8 mouse cellular contexts compared by ENCODE assay signal in the genomic region with DNA sequence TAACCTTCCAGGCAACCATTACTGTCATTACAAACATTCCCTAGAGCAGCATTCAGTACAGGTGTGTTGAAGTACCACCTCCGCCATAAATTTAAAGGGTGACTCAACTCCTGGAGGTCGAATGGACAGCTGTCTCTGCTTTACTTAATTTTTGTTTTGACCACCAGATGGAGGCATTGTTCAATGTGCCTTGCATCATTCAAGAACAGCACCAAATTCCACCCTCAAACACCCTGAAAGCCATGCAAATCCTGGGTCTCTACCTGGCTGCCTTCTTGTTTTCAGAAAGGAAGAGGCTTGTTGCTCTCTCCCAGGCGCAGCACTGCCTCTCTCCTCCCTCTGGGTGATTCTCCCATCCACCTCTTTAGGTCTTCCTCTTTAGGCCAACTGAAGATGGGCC.
DNase-seq lines count a peak whose midpoint lies in the region; ATAC-seq lines count a peak whose summit lies in the region.

No protein-coding gene starts in this region.

- no peaks in the 10 kb centered on the region for H3K36me3 ChIP-seq in hindbrain, embryonic 16.5 days (ENCODE audit: control insufficient read depth, insufficient read depth, low read length)
- H3K36me3 ChIP-seq in hindbrain, embryonic 13.5 days, result no peaks in the 10 kb centered on the region
- H3K36me3 ChIP-seq in forebrain, embryonic 14.5 days (ENCODE audit: control insufficient read depth, insufficient read depth, low read length), result no peaks in the 10 kb centered on the region
- H3K36me3 ChIP-seq in kidney, embryonic 16.5 days (ENCODE audit: insufficient read depth, low read length), result no peaks in the 10 kb centered on the region

- ATAC-seq in hindbrain, embryonic 16.5 days, result 0 out of 2 replicates have a peak, but pooled peaks have one; percentile 48
- no peak for ATAC-seq in hindbrain, embryonic 13.5 days (ENCODE audit: low FRiP score)
- ATAC-seq in forebrain, embryonic 14.5 days, result peak; percentile 52; the same call in 1 of the 2 replicates
- no peak for ATAC-seq in kidney, embryonic 16.5 days (ENCODE audit: low FRiP score, low TSS enrichment)
- peak; percentile 70 for ATAC-seq in megakaryocyte-erythroid progenitor cell, adult 5-6 weeks (replicated peaks; ENCODE audit: low FRiP score, low TSS enrichment, poor library complexity, severe bottlenecking)
- no peak for ATAC-seq in activated CD4-positive, CD25-positive, alpha-beta regulatory T cell, adult 4 months

- no peak overlapping the region for H3K4me2 ChIP-seq in hindbrain, embryonic 16.5 days (ENCODE audit: low read length)
- no peak overlapping the region for H3K4me2 ChIP-seq in hindbrain, embryonic 13.5 days
- H3K4me2 ChIP-seq in forebrain, embryonic 14.5 days (ENCODE audit: low read length), result no peak overlapping the region
- H3K4me2 ChIP-seq in kidney, embryonic 16.5 days (replicated peaks; ENCODE audit: low read depth, low read length), result no peak overlapping the region; the same call in 1 of the 2 replicates

- no peaks in the 10 kb centered on the region; the same call in 1 of the 2 replicates for H3K9me3 ChIP-seq in hindbrain, embryonic 16.5 days (ENCODE audit: control insufficient read depth, low read length)
- H3K9me3 ChIP-seq in hindbrain, embryonic 13.5 days, result no peaks in the 10 kb centered on the region
- H3K9me3 ChIP-seq in forebrain, embryonic 14.5 days (replicated peaks; ENCODE audit: control insufficient read depth, low read length), result 0 out of 2 replicates have a peak, but pooled peaks cover 2% of the 10 kb centered on the region
- no peaks in the 10 kb centered on the region; the same call in 1 of the 2 replicates for H3K9me3 ChIP-seq in kidney, embryonic 16.5 days (ENCODE audit: low read length)

- no peak overlapping the region for H3K4me3 ChIP-seq in hindbrain, embryonic 16.5 days (ENCODE audit: low read length)
- no peak overlapping the region for H3K4me3 ChIP-seq in hindbrain, embryonic 13.5 days
- H3K4me3 ChIP-seq in forebrain, embryonic 14.5 days (ENCODE audit: low read depth, low read length), result no peak overlapping the region
- H3K4me3 ChIP-seq in kidney, embryonic 16.5 days (ENCODE audit: low read length), result no peak overlapping the region

- no peak overlapping the region for H3K9ac ChIP-seq in hindbrain, embryonic 16.5 days (ENCODE audit: low read depth, low read length)
- no peak overlapping the region for H3K9ac ChIP-seq in hindbrain, embryonic 13.5 days
- H3K9ac ChIP-seq in forebrain, embryonic 14.5 days (ENCODE audit: low read length), result no peak overlapping the region
- 0 out of 2 replicates have a peak overlapping the region, but pooled peaks have one; percentile 39 for H3K9ac ChIP-seq in kidney, embryonic 16.5 days (replicated peaks; ENCODE audit: low read length)

- 32% methylated on average over 3 of the region's 3 CpGs for WGBS in hindbrain, embryonic 16.5 days
- 39% methylated on average over 3 of the region's 3 CpGs for WGBS in hindbrain, embryonic 13.5 days
- 37% methylated on average over 3 of the region's 3 CpGs for WGBS in forebrain, embryonic 14.5 days
- 16% methylated on average over 3 of the region's 3 CpGs for WGBS in kidney, embryonic 16.5 days

- DNase-seq in CD4-positive, CD25-positive, alpha-beta regulatory T cell, adult 2 months (ENCODE audit: low read depth, low spot score), result peak; percentile 79
- DNase-seq in adrenal gland, postnatal 14 days, result peak; percentile 44
- DNase-seq in forebrain, embryonic 14.5 days (ENCODE audit: low spot score), result peak; percentile 83

- no peaks in the 10 kb centered on the region for H3K4me1 ChIP-seq in hindbrain, embryonic 16.5 days (ENCODE audit: control insufficient read depth, insufficient read depth, low read depth, low read length)
- no peaks in the 10 kb centered on the region for H3K4me1 ChIP-seq in hindbrain, embryonic 13.5 days (replicated peaks)
- no peaks in the 10 kb centered on the region for H3K4me1 ChIP-seq in forebrain, embryonic 14.5 days (ENCODE audit: control insufficient read depth, insufficient read depth, low read length)
- H3K4me1 ChIP-seq in kidney, embryonic 16.5 days (ENCODE audit: insufficient read depth, low read length), result peaks cover 4% of the 10 kb centered on the region; the same call in 1 of the 2 replicates

- no peaks in the 10 kb centered on the region for H3K27me3 ChIP-seq in hindbrain, embryonic 16.5 days (replicated peaks; ENCODE audit: control insufficient read depth, insufficient read depth, low read length)
- H3K27me3 ChIP-seq in hindbrain, embryonic 13.5 days, result peaks cover 12% of the 10 kb centered on the region
- H3K27me3 ChIP-seq in forebrain, embryonic 14.5 days (replicated peaks; ENCODE audit: control insufficient read depth, insufficient read depth, low read length), result no peaks in the 10 kb centered on the region
- H3K27me3 ChIP-seq in kidney, embryonic 16.5 days (ENCODE audit: insufficient read depth, low read length), result no peaks in the 10 kb centered on the region

- H3K27ac ChIP-seq in hindbrain, embryonic 16.5 days (ENCODE audit: low read depth, low read length), result no peak overlapping the region
- no peak overlapping the region for H3K27ac ChIP-seq in hindbrain, embryonic 13.5 days
- H3K27ac ChIP-seq in forebrain, embryonic 14.5 days (ENCODE audit: low read depth, low read length), result no peak overlapping the region
- H3K27ac ChIP-seq in kidney, embryonic 16.5 days (ENCODE audit: low read length), result no peak overlapping the region

Comparison
In these comparisons a context has a peak if more than half of its experiments do, and no peak if none do; other contexts are left out.
1. ATAC-seq: peak in hindbrain, embryonic 16.5 days (single experiment), forebrain, embryonic 14.5 days (single experiment) and megakaryocyte-erythroid progenitor cell, adult 5-6 weeks (single experiment); none in hindbrain, embryonic 13.5 days (single experiment), kidney, embryonic 16.5 days (single experiment) and activated CD4-positive, CD25-positive, alpha-beta regulatory T cell, adult 4 months (single experiment).
2. Peak in every context shown above with its lines, with median percentiles within 50 percentile points of each other: DNase-seq.